Mouse (Mus musculus): Measurements from ENCODE around the gene Cbx8. TPM values are rescaled to one million over a fixed set of nuclear protein-coding genes. Genes with fewer than 3 reads are reported as not detected.

Gene Cbx8
- total RNA-seq, 2 experiments from 2014 or later = 2.3 to 4.7 TPM

DNA sequence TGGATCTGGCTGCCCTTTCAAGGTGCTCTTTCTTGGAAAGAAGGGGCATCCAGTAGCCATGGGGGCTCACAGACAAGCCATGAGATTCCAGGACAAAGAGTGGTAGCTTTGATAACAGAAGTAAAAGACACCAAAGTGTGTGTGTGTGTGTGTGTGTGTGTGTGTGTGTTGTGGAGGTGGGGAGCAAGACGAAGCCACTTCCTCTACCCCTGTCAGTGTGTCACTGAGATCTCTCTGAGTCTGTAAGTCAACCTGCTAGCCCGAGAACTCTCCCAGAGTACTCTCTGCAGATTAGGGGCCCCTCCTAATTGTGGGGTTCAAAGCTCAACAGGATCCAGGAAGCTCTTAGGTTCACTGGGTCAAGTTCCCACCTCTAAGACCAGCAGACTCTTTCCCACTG lies 9.6 kb upstream of the Cbx8 start:
- no peak for DNase-seq

DNA sequence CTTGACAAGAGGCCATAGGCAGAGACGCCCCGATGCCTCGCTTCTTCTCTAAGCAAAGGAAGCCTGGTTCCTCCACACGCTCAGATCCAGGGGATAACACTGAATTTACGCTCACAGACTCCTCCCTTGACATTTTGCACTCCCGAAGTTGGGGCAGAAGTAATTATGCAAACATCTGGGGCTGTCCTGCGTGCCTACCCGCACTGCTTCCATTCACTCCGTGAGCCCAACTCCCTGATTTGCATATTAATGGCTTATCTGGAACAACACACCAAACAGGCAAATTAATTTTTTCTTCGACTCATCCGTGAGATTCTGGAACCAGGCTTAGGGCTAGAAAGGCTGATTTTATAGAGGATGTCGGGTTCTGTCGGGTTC lies 7.4 kb upstream of the Cbx8 start:
- DNase-seq = no peak

GRCm38 (mm10) chr11:119047261-119048132 lies 6.7 kb upstream of the Cbx8 start:
- DNase-seq = no peak

- DNase-seq = no peak
Observed at GRCm38 (mm10) chr11:119046601-119047245, 6.0 kb upstream of the Cbx8 start.

DNA sequence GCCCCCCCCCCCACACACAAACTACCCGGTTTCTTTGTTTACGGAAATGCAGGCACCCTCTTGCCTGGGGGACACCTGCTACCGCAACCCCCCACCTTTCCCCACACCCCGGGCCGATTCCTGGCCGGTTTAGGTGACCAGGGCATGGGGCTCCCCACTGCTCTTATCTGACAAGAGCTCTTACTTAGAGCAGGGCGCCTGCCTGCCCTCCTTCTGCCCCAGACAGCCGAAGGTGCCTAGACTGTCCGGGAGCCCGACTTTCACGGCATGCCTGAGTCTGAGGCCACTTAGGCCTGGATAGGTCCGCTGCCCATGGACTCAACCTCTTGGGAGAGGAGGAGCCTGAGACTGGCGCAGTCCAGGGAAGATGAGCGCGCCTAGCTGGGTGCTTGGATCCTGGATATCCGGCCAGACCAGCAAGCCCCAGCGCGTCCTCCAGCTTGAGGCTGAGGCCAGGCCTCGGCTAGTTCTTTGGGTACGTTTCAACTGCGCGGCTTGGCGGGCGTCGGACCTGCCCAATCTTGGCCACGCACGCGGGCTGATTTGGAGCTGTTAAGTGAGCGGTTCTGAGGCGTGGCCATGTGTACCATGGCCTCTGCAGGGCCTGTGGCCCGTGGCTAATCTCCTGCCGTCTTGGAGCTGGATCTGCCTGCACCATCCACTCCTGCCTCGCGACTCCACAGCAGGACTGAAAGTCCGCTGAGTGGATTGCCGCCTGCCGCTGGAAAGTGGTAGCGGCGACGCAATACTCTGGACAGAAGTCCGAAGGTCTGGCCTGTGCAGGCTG lies 4.0 kb upstream of the Cbx8 start:
- DNase-seq = no peak

- no peak for DNase-seq
Observed at GRCm38 (mm10) chr11:119043761-119044550, 3.2 kb upstream of the Cbx8 start.

DNA sequence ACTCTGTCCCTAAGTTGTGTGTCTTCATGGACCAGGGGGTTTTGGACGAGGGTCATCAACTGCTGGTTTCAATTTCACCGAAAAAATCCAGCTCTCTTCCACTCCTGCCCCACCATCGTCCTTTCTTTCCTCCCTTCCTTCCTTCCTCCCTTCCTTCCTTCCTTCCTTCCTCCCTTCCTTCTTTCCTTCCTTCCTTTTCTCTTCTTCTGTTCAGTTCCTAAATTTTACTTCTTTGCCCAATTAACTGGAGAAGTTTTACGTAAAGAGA lies 2.4 kb upstream of the Cbx8 start:
- DNase-seq = no peak

DNA sequence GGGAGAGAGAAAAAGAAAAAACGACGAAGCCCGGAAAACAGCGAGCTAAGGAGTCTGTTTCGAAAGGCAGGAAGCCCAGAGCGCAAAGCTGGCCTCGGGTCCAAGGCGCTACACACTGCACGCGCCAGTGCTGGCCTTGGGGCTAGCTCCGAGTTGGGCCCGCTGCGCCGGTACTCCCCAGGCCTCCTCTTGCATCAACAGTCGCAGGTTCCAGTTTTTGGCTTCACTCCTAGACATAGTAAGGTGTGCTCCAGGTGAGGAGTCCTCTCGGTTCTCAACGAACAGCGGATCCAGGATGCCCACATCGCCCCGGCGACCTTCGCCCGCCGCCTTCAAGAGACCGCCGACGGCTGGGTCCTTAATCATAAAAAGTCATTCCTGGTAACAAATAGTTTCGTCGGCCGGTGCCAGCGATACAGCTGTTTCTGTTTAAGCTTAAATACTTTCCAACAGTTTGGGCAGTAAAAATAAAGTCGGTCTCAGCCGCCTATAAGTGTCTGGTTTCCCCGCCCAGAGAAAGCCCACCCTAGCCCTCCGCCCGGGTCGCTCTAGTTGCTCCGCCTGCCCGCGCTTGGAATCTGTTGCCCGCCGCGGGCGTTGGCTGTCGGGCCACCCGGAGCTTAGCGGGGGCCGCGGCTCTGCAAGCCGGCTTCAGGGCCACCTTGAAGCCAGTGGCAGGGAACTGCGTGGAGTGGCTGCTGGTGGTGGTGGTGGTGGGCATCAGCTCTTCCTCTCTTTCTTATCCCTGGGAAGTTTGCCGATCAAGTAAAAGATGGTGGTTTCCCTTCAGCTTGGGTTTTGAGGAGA lies 1.9 kb upstream of the Cbx8 start:
- DNase-seq = no peak

GRCm38 (mm10) chr11:119041750-119042465 lies 1.1 kb upstream of the Cbx8 start:
- no peak for DNase-seq

DNA sequence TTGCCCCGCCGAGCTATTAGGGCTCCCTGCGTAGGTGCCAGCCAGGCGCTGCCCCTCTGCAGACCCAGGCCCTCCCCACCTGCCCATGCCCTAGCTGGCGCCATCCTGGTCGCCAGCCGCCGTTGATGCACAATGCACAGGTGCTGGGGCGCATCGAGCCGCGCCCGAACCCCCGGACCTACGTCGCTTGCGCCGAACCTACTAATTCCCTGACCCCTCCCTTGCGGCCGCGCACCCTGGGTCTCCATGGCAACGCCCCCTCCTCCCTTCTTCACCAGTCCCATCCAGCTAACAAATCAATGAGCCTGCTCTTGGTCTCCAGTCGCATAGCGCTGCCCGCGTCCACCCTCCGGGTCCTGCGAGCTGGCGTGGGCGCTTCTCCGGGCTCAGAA lies 552 bp upstream of the Cbx8 start:
- DNase-seq = no peak

GRCm38 (mm10) chr11:119039732-119040512 lies 847 bp downstream of the Cbx8 start:
- no peak for DNase-seq

DNA sequence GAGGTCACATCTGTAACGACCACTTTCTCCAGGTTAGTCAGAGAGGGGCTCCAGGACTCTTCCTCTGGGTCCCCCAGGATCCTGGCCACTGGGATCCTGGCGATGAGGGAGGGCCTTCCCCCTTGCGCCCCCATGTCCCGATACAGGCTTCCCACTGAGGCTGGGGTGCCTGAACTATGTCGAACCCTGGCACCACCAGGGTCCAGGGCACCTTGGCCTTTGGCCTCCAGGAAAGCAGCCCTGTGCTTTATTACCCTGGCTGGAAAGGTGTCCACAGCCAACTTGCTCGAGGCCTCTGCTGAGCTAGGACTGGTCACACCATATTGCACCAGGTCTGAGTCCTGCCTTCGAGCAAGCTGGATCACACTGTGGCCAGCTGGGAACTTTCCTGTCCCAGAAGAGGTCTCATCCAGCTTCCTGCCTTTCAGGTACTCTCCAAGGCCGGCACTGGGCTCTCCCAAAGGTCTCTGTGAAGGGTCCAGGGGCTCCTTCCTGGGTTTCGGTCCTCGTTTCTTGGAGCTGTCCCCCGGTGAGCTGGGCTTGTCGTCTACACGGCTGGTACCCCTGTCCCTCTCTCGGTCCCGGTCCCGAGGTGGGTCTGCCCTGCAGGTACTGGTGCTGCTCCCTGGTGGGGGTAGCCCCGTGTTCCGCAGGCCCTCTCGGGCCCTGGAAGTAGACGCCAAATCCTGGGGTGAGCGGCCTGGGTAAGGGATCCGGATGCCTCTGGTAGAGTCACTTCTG lies 1.9 kb downstream of the Cbx8 start:
- no peak for DNase-seq

GRCm38 (mm10) chr11:119037780-119038401 lies 2.9 kb downstream of the Cbx8 start:
- no peak for DNase-seq

GRCm38 (mm10) chr11:119036934-119037779 lies 3.6 kb downstream of the Cbx8 start:
- no peak for DNase-seq

- no peak for DNase-seq
Observed at GRCm38 (mm10) chr11:119036447-119036846, 4.3 kb downstream of the Cbx8 start.

DNA sequence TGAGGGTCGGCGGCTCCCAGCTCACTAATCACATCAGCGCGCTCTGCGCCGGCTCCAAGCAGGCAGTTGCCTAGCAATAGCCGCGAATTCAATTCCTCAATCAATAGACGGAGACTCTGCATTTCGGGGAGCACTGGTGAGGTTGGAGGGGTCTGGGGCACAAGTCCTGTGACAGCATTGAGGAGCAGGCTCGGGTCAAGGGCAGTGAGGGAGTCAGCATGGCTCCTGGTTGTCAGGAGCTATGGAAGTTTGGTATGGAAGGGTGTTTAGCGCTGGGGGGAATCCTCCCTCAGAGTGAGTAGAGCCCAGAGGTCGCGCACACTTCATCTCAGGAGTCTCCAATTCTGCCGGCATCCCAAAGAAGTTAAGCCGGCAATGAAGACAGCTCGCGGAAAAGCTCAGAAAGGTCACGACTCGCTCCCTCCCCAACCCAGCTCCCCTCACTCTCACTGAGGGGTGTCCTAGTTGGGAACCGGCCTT lies 5.0 kb downstream of the Cbx8 start:
- DNase-seq = no peak

- no peak for DNase-seq
Observed at GRCm38 (mm10) chr11:119035094-119035685, 5.6 kb downstream of the Cbx8 start.

Measured in gastrocnemius, postnatal 10 days (tissue).